Mouse (Mus musculus) heart, embryonic 11.5 days (tissue): ENCODE results near the gene Calca. TPM values are rescaled to one million over a fixed set of nuclear protein-coding genes. Genes with fewer than 3 reads are reported as not detected.

Experiments used
- ATAC-seq: fragments of 200-750 bp; cut with Nextera tagmentation; replicated peaks from 2 replicates; pipeline ENCODE4 v1.8.0; 2017; ENCODE audit warnings: moderate library complexity; ENCODE audit not compliant: insufficient number of reproducible peaks, low FRiP score, low TSS enrichment
- H3K27ac ChIP-seq: fragments of 300-500 bp; sonication (generic); 2 replicates; pipeline ENCODE4 v1.5.1; 2014; ENCODE audit warnings: mild to moderate bottlenecking, low read depth, low read length
- H3K27me3 ChIP-seq: fragments of 300-500 bp; sonication (generic); 2 replicates; pipeline ENCODE4 v1.6.1; 2014; ENCODE audit warnings: mild to moderate bottlenecking, low read length, mixed read lengths; ENCODE audit not compliant: control insufficient read depth, insufficient read depth
- H3K36me3 ChIP-seq: fragments of 300-500 bp; sonication (generic); 2 replicates; pipeline ENCODE4 v1.6.1; 2014; ENCODE audit warnings: mild to moderate bottlenecking, low read length, moderate library complexity, mixed read lengths; ENCODE audit not compliant: control insufficient read depth, insufficient read depth
- H3K4me1 ChIP-seq: fragments of 300-500 bp; sonication (generic); 2 replicates; pipeline ENCODE4 v1.6.1; 2014; ENCODE audit warnings: low read length; ENCODE audit not compliant: control insufficient read depth, insufficient read depth
- H3K4me2 ChIP-seq: fragments of 300-500 bp; sonication (generic); 2 replicates; pipeline ENCODE4 v1.6.1; 2014; ENCODE audit warnings: mild to moderate bottlenecking, moderate library complexity
- H3K4me3 ChIP-seq: fragments of 300-500 bp; sonication (generic); 2 replicates; pipeline ENCODE4 v1.5.1; 2014; ENCODE audit warnings: low read depth, low read length
- H3K9ac ChIP-seq: fragments of 300-500 bp; sonication (generic); 2 replicates; pipeline ENCODE4 v1.6.1; 2014; ENCODE audit warnings: mild to moderate bottlenecking, low read depth, low read length, moderate library complexity
- H3K9me3 ChIP-seq: fragments of 300-500 bp; sonication (generic); replicated peaks from 2 replicates; pipeline ENCODE4 v1.6.1; 2016; ENCODE audit warnings: low read length; ENCODE audit not compliant: control insufficient read depth
- WGBS: fragments of 180-500 bp; shearing (Covaris S2); extraction: QIAGEN DNeasy Blood & Tissue Kit; methylation state at CpG from one replicate; pipeline ENCODE4 v1.1.7; 2014; ENCODE audit not compliant: insufficient replicate concordance; 5-methylcytosine and 5-hydroxymethylcytosine counted together
- polyA plus RNA-seq: library from polyadenylated mRNA; unstranded; fragments of >200 nt; fragmentation: Nextera tagmentation; extraction: Ambion mirVana; gene quantifications from 2 replicates; pipeline ENCODE4 v1.2.1, GENCODE M21; 2014

The Calca gene
- 13.8 and 14.1 TPM in 2 replicates for polyA plus RNA-seq

DNA sequence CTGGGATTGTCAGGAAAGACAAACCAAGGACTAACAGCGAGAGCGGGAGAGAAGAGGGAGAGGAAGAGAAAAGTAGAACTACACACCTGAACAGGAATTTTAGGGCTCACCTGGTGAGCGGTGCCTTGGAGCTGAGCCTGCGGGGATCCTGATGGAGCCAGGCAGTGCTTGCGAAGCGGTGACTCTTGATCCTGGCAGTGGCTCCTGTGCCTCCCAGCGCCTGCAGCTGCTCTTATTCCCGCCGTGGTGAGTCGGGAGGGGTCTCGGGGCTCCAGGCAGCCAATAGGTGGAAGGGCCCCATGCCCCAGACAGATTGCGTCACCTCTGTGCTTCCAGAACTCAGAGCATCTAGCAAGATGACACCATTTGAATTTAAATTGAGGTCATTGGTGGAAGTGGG is at the start of gene Calca:
TSS of gene Calca (minus strand) at position 256 of the 400 bp plus-strand sequence.
- H3K4me1 ChIP-seq, result no peaks in the 10 kb centered on the region
- peak within 1 kb of the TSS; percentile 52; the same call in 1 of the 2 replicates for H3K9ac ChIP-seq
- peaks cover 25% of the 10 kb centered on the region for H3K27me3 ChIP-seq
- no peak for ATAC-seq
- no peaks in the 10 kb centered on the region for H3K36me3 ChIP-seq
- no peaks in the 10 kb centered on the region for H3K9me3 ChIP-seq
- peak within 1 kb of the TSS; percentile 79 for H3K4me2 ChIP-seq
- peak within 1 kb of the TSS; percentile 52 for H3K4me3 ChIP-seq
- 2% methylated on average over 12 of the region's 12 CpGs for WGBS
- H3K27ac ChIP-seq, result no peak within 1 kb of the TSS

DNA sequence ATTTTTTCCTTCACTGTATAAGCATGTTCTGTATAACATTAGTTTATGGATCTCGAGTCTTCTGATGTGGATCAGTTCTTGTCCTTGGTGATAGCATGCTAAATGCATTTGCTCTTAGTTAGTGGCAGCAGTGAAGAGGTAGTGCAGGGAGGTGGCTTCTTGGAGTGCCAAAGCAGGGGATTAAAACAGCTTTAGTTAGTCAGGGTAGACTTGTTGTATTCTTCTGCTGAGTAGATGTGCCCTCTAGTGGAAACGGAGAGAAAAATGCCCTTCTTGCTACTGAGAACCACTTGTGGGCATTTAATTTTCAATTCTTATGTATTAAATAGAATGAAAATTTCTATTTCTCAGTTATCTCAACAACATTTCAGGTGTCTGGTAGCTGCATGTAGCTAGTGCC is 36.5 kb upstream of the Calca start:
- Histone ChIP-seq H3K27me3 (no peaks in the 10 kb centered on the region), H3K36me3 (no peaks in the 10 kb centered on the region), H3K4me1 (no peaks in the 10 kb centered on the region), H3K4me2 (no peak overlapping the region), H3K9ac (no peak overlapping the region), H3K27ac (no peak overlapping the region), H3K9me3 (no peaks in the 10 kb centered on the region), H3K4me3 (no peak overlapping the region)
- 25% methylated on average over 2 of the region's 2 CpGs for WGBS
- no peak for ATAC-seq

DNA sequence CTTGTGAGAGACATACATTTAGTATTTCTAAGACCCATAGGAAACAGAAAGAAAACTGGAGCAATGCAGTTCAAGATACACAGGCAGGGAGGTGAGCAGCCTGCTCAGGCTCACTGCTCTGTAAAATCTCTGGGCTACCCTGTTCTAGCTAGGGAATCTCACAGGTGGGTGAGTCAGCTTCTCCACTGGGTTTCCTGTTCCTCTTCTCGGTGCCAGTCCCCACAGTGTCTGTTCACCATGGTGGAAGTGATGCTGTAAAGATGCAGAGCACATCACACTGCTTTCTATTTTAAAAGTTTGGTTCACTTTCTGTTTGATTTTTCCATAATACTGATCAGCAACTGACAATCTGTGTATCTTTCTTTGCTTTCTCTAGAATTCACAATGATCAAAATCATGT is 35.2 kb upstream of the Calca start:
- H3K27me3 ChIP-seq, result no peaks in the 10 kb centered on the region
- no peak overlapping the region for H3K4me2 ChIP-seq
- no peaks in the 10 kb centered on the region for H3K4me1 ChIP-seq
- no peaks in the 10 kb centered on the region for H3K9me3 ChIP-seq
- 61% methylated on average over 1 of the region's 1 CpGs for WGBS
- no peak overlapping the region for H3K27ac ChIP-seq
- no peak overlapping the region for H3K9ac ChIP-seq
- ATAC-seq, result no peak
- H3K4me3 ChIP-seq, result no peak overlapping the region
- no peaks in the 10 kb centered on the region for H3K36me3 ChIP-seq

DNA sequence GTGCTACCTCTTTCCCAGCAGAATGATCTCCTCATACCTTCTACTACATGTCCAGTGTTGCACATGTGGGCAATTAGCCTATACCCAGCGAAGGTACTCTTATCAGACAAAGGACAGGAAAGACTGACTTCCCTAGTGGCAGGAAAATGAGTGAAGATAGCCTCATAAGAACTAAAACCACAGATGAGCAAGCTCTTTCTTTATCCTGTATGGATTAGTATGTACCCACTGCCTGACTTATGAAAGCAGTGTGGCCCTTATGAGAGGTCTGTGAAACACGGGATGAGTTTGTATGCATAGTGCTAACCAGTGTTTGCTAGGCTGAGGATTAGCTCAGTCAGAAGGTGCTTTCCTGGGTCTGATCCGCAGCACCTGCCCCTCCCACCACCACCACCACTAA is 13.6 kb upstream of the Calca start:
- Histone ChIP-seq H3K27ac (no peak overlapping the region), H3K4me3 (no peak overlapping the region), H3K4me2 (no peak overlapping the region), H3K4me1 (no peaks in the 10 kb centered on the region), H3K9ac (no peak overlapping the region), H3K36me3 (no peaks in the 10 kb centered on the region), H3K27me3 (no peaks in the 10 kb centered on the region), H3K9me3 (no peaks in the 10 kb centered on the region)
- WGBS, result 36% methylated on average over 3 of the region's 3 CpGs
- no peak for ATAC-seq

DNA sequence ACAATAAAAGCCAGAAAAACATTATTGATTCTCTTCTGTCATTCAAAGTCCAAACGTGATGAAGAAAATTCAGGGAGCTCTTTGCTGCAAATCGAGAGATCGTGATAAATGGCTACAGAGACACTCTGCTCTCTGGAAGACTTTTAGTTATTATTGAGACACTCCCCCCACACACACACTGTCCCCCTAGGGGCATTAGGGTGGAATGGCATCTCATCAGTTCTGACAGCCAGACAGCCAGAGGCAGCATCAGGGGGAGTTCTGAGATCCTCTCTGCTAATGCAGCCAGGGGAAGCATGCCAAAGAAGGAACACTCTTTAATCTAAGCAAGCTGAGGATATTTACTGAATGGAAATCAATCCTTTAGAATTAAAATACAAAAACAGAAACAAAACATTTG is 12.6 kb upstream of the Calca start:
- Histone ChIP-seq H3K4me2 (no peak overlapping the region), H3K4me1 (no peaks in the 10 kb centered on the region), H3K9ac (no peak overlapping the region), H3K27ac (no peak overlapping the region), H3K4me3 (no peak overlapping the region), H3K36me3 (no peaks in the 10 kb centered on the region), H3K27me3 (no peaks in the 10 kb centered on the region), H3K9me3 (no peaks in the 10 kb centered on the region)
- WGBS, result 64% methylated on average over 3 of the region's 3 CpGs
- ATAC-seq, result no peak

DNA sequence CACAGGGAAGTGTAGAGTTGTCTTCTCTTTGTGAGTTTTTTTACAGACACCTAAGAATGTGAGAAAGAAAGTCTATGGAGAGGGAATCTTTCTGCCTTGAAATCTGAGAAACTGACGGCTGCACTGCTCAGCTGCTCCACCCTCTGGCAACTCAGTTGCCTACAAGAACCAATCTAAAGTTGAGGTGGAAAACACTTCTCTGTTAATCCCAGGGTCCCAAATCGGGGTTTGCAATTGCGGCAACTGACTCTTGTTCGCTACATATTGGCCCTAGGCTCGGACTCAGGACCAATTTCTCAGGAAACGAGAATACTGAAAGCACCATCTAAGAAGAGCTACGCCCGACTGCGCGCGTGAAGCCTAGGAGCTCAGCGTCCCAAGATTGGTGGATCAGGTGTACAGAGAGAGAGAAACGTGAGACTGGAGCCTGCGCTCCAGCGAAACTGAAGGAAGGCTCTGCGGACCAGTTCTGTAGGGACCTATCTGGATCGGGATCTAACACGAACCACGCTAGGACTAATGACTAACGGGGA is 522 bp downstream of the Calca start:
- Histone ChIP-seq H3K4me2 (peak overlapping the region; percentile 79), H3K9me3 (no peaks in the 10 kb centered on the region), H3K27ac (no peak overlapping the region), H3K4me1 (no peaks in the 10 kb centered on the region), H3K4me3 (peak overlapping the region; percentile 52), H3K36me3 (no peaks in the 10 kb centered on the region), H3K9ac (peak overlapping the region; percentile 52; the same call in 1 of the 2 replicates), H3K27me3 (peaks cover 25% of the 10 kb centered on the region)
- WGBS, result 1% methylated on average over 20 of the region's 20 CpGs
- ATAC-seq, result no peak

DNA sequence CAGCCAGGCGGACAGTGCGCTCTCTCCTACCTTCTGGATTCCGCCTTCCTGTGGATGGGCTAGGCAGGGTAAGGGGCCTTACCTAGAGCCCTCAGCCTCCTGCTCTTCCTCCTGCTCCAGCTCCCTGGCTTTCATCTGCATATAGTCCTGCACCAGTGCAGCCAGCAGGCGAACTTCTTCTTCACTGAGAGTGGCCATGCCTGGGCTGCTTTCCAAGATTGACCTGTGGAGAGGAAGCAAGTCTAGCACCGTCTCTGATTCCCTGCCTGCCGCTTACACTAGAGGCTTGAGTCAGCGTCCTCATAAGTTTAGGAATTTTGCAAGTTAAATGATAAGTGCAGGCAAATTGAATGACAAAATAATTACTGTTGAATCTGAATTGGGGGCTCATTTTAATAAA is 1.8 kb downstream of the Calca start:
- H3K4me1 ChIP-seq, result no peaks in the 10 kb centered on the region
- no peak overlapping the region for H3K4me2 ChIP-seq
- no peak for ATAC-seq
- no peak overlapping the region for H3K4me3 ChIP-seq
- 57% methylated on average over 7 of the region's 7 CpGs for WGBS
- no peaks in the 10 kb centered on the region for H3K9me3 ChIP-seq
- H3K9ac ChIP-seq, result no peak overlapping the region
- peaks cover 25% of the 10 kb centered on the region for H3K27me3 ChIP-seq
- no peaks in the 10 kb centered on the region for H3K36me3 ChIP-seq
- no peak overlapping the region for H3K27ac ChIP-seq

DNA sequence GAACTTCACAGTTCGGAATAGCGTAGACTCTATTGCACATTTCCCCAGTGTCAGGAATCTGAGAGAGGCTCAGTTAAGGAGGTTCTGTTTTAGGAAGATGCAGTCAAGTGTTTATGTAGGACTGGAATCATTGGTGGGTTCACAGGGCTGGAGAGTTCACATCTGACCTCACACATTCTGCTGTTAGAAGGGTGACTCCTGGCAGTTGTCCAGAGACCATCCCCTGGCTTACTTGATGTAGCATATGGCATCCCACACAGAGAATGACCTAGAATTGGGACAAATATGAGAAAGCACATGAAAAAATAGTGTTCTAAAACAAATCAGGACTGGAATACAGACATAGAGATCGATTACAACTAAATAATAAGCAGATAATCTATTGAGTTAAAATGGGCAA is 10.2 kb downstream of the Calca start:
- H3K9ac ChIP-seq, result no peak overlapping the region
- H3K9me3 ChIP-seq, result no peaks in the 10 kb centered on the region
- WGBS, result 50% methylated on average over 3 of the region's 3 CpGs
- no peak overlapping the region for H3K27ac ChIP-seq
- no peaks in the 10 kb centered on the region for H3K27me3 ChIP-seq
- H3K4me2 ChIP-seq, result no peak overlapping the region
- H3K4me1 ChIP-seq, result no peaks in the 10 kb centered on the region
- no peaks in the 10 kb centered on the region for H3K36me3 ChIP-seq
- H3K4me3 ChIP-seq, result no peak overlapping the region
- no peak for ATAC-seq

DNA sequence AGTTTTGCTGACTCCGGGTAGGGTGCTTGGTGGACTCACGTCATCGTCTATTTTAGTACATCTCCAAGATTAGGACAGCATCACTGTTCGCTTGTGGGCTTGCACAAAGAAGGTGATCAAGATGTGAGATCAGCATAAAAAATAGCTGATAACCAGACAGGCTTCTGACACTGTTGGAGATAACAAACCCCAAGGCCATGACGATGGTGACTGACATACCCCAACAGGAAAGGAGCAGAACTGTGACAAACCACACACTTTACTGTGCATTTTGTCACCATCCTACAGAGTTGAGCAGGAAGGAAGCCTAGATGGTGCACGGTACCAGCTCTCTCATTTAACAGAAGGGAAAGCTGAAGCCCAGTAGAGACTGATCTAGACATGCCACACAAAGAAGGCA is 19.4 kb downstream of the Calca start:
- Histone ChIP-seq H3K27ac (no peak overlapping the region), H3K9ac (no peak overlapping the region), H3K36me3 (no peaks in the 10 kb centered on the region), H3K9me3 (no peaks in the 10 kb centered on the region), H3K4me2 (no peak overlapping the region), H3K27me3 (no peaks in the 10 kb centered on the region), H3K4me1 (no peaks in the 10 kb centered on the region), H3K4me3 (no peak overlapping the region)
- ATAC-seq, result no peak
- 70% methylated on average over 6 of the region's 6 CpGs for WGBS
